In the genomic region with DNA sequence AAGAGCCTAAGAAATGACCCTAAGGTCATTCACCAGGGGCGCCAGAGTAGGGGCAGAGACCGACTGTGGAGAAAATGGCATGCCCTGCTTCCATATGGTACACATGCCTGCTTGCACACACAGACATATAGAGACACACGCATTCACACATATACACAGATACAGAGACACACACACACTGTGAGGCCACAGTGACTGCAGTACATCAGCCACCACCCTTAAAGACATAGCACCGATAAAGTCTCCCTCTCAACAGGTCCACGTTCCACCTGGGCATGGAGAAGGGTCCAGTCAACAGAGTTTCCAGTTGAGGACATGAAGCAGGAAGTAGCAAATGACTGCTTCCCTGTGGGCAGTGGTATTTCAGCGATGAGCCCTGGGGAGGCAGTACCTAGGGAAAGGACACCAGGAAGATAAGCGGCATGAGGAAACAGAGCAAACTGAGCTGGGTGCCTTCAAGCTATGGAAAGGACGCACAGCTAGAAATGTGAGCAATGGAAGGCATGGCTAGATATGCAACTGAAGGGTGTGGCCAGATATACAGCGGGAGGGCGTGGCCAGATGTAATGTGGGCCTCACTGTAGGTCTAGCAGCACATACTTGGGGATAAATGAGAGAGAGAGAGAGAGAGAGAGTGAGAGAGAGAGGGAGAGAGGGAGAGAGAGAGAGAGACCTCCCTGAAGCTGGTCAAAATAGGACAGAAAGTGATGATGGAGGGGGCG, we compare ENCODE assay signal across 24 mouse cellular contexts. TPM values are rescaled to one million over a fixed set of nuclear protein-coding genes. Genes with fewer than 3 reads are reported as not detected.
DNase-seq lines count a peak whose midpoint lies in the region; ATAC-seq and TF ChIP-seq lines count a peak whose summit lies in the region.
"Had no signal": no experiment of that assay in that cellular context is flagged by ENCODE, and none has a peak within 500 bp of the region (broad histone marks: within the 10 kb centered on the region; RNA-seq: fewer than 3 reads in every experiment).

No protein-coding gene starts in this region.

- TF ChIP-seq EP300 in liver, postnatal 0 days (IDR thresholded peaks at IDR 0.05; ENCODE audit: low read depth) = no peak
- no peak for TF ChIP-seq EP300 in stomach, postnatal 0 days (optimal IDR thresholded peaks at IDR 0.05)

- no peak for TF ChIP-seq CTCF in liver, postnatal 0 days (IDR thresholded peaks at IDR 0.05; ENCODE audit: low read depth)
- no peak for TF ChIP-seq CTCF in stomach, postnatal 0 days (IDR thresholded peaks at IDR 0.05; ENCODE audit: low read depth)

- peak; percentile 80 for DNase-seq in liver
- no peak for DNase-seq in liver, postnatal 0 days
- DNase-seq in stomach, postnatal 0 days (ENCODE audit: low spot score) = peak; percentile 66
- no peak for DNase-seq in cerebellum, adult 11 months
- no peak for DNase-seq in thymus, adult 18-20 months
- DNase-seq in spleen, postnatal 14 days (ENCODE audit: low spot score in 2 of 2) = no peak
- DNase-seq: adrenal gland, postnatal 10 days; cerebellum, postnatal 10 days; forebrain, postnatal 0 days; kidney, adult 18-20 months; kidney, postnatal 14 days; layer of hippocampus, postnatal 36 days; lung, adult 18-20 months; lung, postnatal 14 days had no signal

- H3K36me3 ChIP-seq in liver, postnatal 0 days (replicated peaks; ENCODE audit: insufficient read depth, low read length) = no peaks in the 10 kb centered on the region
- H3K36me3 ChIP-seq in intestine, embryonic 16.5 days (ENCODE audit: control insufficient read depth, insufficient read depth, low read length) = no peaks in the 10 kb centered on the region
- H3K36me3 ChIP-seq in liver, embryonic 15.5 days (replicated peaks) = no peaks in the 10 kb centered on the region
- H3K36me3 ChIP-seq in stomach, postnatal 0 days (ENCODE audit: control insufficient read depth, insufficient read depth, low read length) = no peaks in the 10 kb centered on the region
- H3K36me3 ChIP-seq: embryonic facial prominence, embryonic 10.5 days; midbrain, embryonic 15.5 days; neural tube, embryonic 12.5 days had no signal

- no peak for ATAC-seq in liver, postnatal 0 days
- peak; percentile 67 for ATAC-seq in intestine, embryonic 16.5 days
- peak; percentile 74 for ATAC-seq in liver, embryonic 15.5 days (ENCODE audit: insufficient read depth)
- no peak for ATAC-seq in stomach, postnatal 0 days (ENCODE audit: low FRiP score, low TSS enrichment)
- ATAC-seq: activated CD4-positive, CD25-positive, alpha-beta regulatory T cell, adult 4 months; forebrain, postnatal 0 days; hindbrain, postnatal 0 days; midbrain, embryonic 15.5 days had no signal

- 62% methylated on average over 11 of the region's 11 CpGs for WGBS in liver, postnatal 0 days (ENCODE audit: insufficient replicate concordance)
- WGBS in intestine, embryonic 16.5 days = 61% methylated on average over 11 of the region's 11 CpGs
- 42% methylated on average over 11 of the region's 11 CpGs for WGBS in liver, embryonic 15.5 days (ENCODE audit: insufficient replicate concordance)
- 58% methylated on average over 11 of the region's 11 CpGs for WGBS in stomach, postnatal 0 days

- H3K27ac ChIP-seq in liver, postnatal 0 days (ENCODE audit: low read depth) = no peak overlapping the region
- no peak overlapping the region for H3K27ac ChIP-seq in intestine, embryonic 16.5 days (ENCODE audit: low read length)
- H3K27ac ChIP-seq in liver, embryonic 15.5 days (replicated peaks) = peak overlapping the region; percentile 48; the same call in 1 of the 2 replicates
- H3K27ac ChIP-seq in stomach, postnatal 0 days (replicated peaks) = no peak overlapping the region
- H3K27ac ChIP-seq: embryonic facial prominence, embryonic 10.5 days; hindbrain, postnatal 0 days; layer of hippocampus, adult 2 months; midbrain, embryonic 15.5 days; neural tube, embryonic 12.5 days had no signal

- H3K9ac ChIP-seq in liver, postnatal 0 days (replicated peaks) = no peak overlapping the region
- H3K9ac ChIP-seq in intestine, embryonic 16.5 days (ENCODE audit: low read depth, low read length) = no peak overlapping the region
- H3K9ac ChIP-seq in liver, embryonic 15.5 days = no peak overlapping the region
- no peak overlapping the region for H3K9ac ChIP-seq in stomach, postnatal 0 days (ENCODE audit: low read length)
- H3K9ac ChIP-seq: forebrain, postnatal 0 days; midbrain, embryonic 15.5 days; neural tube, embryonic 12.5 days had no signal

- no peaks in the 10 kb centered on the region for H3K9me3 ChIP-seq in liver, postnatal 0 days (ENCODE audit: low read length)
- no peaks in the 10 kb centered on the region for H3K9me3 ChIP-seq in intestine, embryonic 16.5 days (ENCODE audit: control insufficient read depth, low read length)
- H3K9me3 ChIP-seq in liver, embryonic 15.5 days (replicated peaks) = no peaks in the 10 kb centered on the region
- no peaks in the 10 kb centered on the region for H3K9me3 ChIP-seq in stomach, postnatal 0 days (ENCODE audit: control insufficient read depth, low read length)
- H3K9me3 ChIP-seq: embryonic facial prominence, embryonic 10.5 days; megakaryocyte, embryonic 14.5 days; midbrain, embryonic 15.5 days; neural tube, embryonic 12.5 days had no signal

- H3K4me2 ChIP-seq in liver, postnatal 0 days (ENCODE audit: low read depth, low read length) = no peak overlapping the region
- no peak overlapping the region for H3K4me2 ChIP-seq in intestine, embryonic 16.5 days (ENCODE audit: low read depth, low read length)
- peak overlapping the region; percentile 40 for H3K4me2 ChIP-seq in liver, embryonic 15.5 days
- no peak overlapping the region for H3K4me2 ChIP-seq in stomach, postnatal 0 days (replicated peaks; ENCODE audit: low read depth)
- H3K4me2 ChIP-seq: heart, embryonic 11.5 days; midbrain, embryonic 15.5 days; neural tube, embryonic 12.5 days had no signal

- H3K4me1 ChIP-seq in liver, postnatal 0 days (ENCODE audit: insufficient read depth) = peaks cover 20% of the 10 kb centered on the region
- H3K4me1 ChIP-seq in intestine, embryonic 16.5 days (ENCODE audit: control insufficient read depth, insufficient read depth, low read length) = peaks cover 22% of the 10 kb centered on the region
- peaks cover 31% of the 10 kb centered on the region for H3K4me1 ChIP-seq in liver, embryonic 15.5 days (replicated peaks)
- peaks cover 2% of the 10 kb centered on the region; the same call in 1 of the 2 replicates for H3K4me1 ChIP-seq in stomach, postnatal 0 days (replicated peaks; ENCODE audit: control insufficient read depth, insufficient read depth)

- H3K4me3 ChIP-seq in liver, postnatal 0 days (ENCODE audit: low read depth, low read length) = no peak overlapping the region
- no peak overlapping the region for H3K4me3 ChIP-seq in intestine, embryonic 16.5 days (ENCODE audit: low read length)
- H3K4me3 ChIP-seq in liver, embryonic 15.5 days (replicated peaks) = no peak overlapping the region
- no peak overlapping the region for H3K4me3 ChIP-seq in stomach, postnatal 0 days (ENCODE audit: low read depth, low read length)
- H3K4me3 ChIP-seq: embryonic facial prominence, embryonic 10.5 days; layer of hippocampus, adult 2 months; megakaryocyte, embryonic 14.5 days; midbrain, embryonic 15.5 days; neural tube, embryonic 12.5 days had no signal

- H3K27me3 ChIP-seq in liver, postnatal 0 days (ENCODE audit: insufficient read depth, low read length) = 0 out of 2 replicates have a peak, but pooled peaks cover 4% of the 10 kb centered on the region
- no peaks in the 10 kb centered on the region for H3K27me3 ChIP-seq in intestine, embryonic 16.5 days (replicated peaks; ENCODE audit: control insufficient read depth, insufficient read depth, low read length)
- H3K27me3 ChIP-seq in liver, embryonic 15.5 days = peaks cover 17% of the 10 kb centered on the region
- H3K27me3 ChIP-seq in stomach, postnatal 0 days (ENCODE audit: control insufficient read depth, insufficient read depth, low read length) = no peaks in the 10 kb centered on the region

RNA-seq across cellular contexts. Expression of gene Vill, which starts 4.2 kb away (rescaled TPM):
- polyA plus RNA-seq in liver, postnatal 0 days (2015; fragmentation: Nextera tagmentation; extraction: Ambion mirVana) = 8.3 and 9.3 TPM in 2 replicates
- polyA plus RNA-seq in intestine, embryonic 16.5 days (2015; fragmentation: Nextera tagmentation; extraction: Ambion mirVana) = 13.7 and 14.9 TPM in 2 replicates
- polyA plus RNA-seq in liver, embryonic 15.5 days (2015; fragmentation: Nextera tagmentation; extraction: Ambion mirVana) = 10.0 and 11.0 TPM in 2 replicates
- 55.0 and 61.3 TPM in 2 replicates for polyA plus RNA-seq in stomach, postnatal 0 days (2015; fragmentation: Nextera tagmentation; extraction: Ambion mirVana)

RNA-seq across cellular contexts. Expression of gene Plcd1, which starts 45.0 kb away (rescaled TPM):
- 0.85 and 1.1 TPM in 2 replicates for polyA plus RNA-seq in liver, postnatal 0 days (2015; fragmentation: Nextera tagmentation; extraction: Ambion mirVana)
- polyA plus RNA-seq in intestine, embryonic 16.5 days (2015; fragmentation: Nextera tagmentation; extraction: Ambion mirVana) = 16.9 and 17.3 TPM in 2 replicates
- 1.2 and 1.8 TPM in 2 replicates for polyA plus RNA-seq in liver, embryonic 15.5 days (2015; fragmentation: Nextera tagmentation; extraction: Ambion mirVana)
- 35.3 and 39.2 TPM in 2 replicates for polyA plus RNA-seq in stomach, postnatal 0 days (2015; fragmentation: Nextera tagmentation; extraction: Ambion mirVana)

RNA-seq across cellular contexts. Expression of gene Dlec1, which starts 53.9 kb away (rescaled TPM):
- 0.05 TPM in 2 replicates for polyA plus RNA-seq in liver, postnatal 0 days (2015; fragmentation: Nextera tagmentation; extraction: Ambion mirVana)
- 0.31 and 0.43 TPM in 2 replicates for polyA plus RNA-seq in intestine, embryonic 16.5 days (2015; fragmentation: Nextera tagmentation; extraction: Ambion mirVana)
- polyA plus RNA-seq in liver, embryonic 15.5 days (2015; fragmentation: Nextera tagmentation; extraction: Ambion mirVana) = 0.06 TPM in 1 of 2 replicates, not detected in the other
- polyA plus RNA-seq in stomach, postnatal 0 days (2015; fragmentation: Nextera tagmentation; extraction: Ambion mirVana) = 0.18 TPM in 2 replicates

Comparison
In these comparisons a context has a peak if more than half of its experiments do, and no peak if none do; other contexts are left out.
1. DNase-seq: peak in liver (single experiment) and stomach, postnatal 0 days (single experiment); none in liver, postnatal 0 days (single experiment), cerebellum, adult 11 months (single experiment), thymus, adult 18-20 months (0 of 2) and spleen, postnatal 14 days (0 of 2).
2. ATAC-seq: peak in intestine, embryonic 16.5 days (single experiment) and liver, embryonic 15.5 days (single experiment); none in liver, postnatal 0 days (single experiment) and stomach, postnatal 0 days (single experiment).